Mouse (Mus musculus) lung, adult 2 months (tissue): ENCODE measurements around the gene Olfr209. TPM values are rescaled to one million over a fixed set of nuclear protein-coding genes. Genes with fewer than 3 reads are reported as not detected.
"Not testable (repeated sequence)": the region's sequence is repeated elsewhere in the genome, so short reads cannot be mapped to it uniquely, and the experiment has no call there.

Source experiments
- DNase-seq: peaks from one replicate; pipeline ENCODE4 v3.0.0; 2022
- H3K4me1 ChIP-seq: fragments of 200-500 bp; 2 replicates; pipeline ENCODE4 v1.6.1; 2011; ENCODE audit warnings: low read length; ENCODE audit not compliant: control insufficient read depth, insufficient read depth
- H3K4me3 ChIP-seq: fragments of 200-500 bp; replicated peaks from 2 replicates; pipeline ENCODE3; 2011; ENCODE audit warnings: low read depth, mild to moderate bottlenecking, control low read depth, low read length; ENCODE audit errors: extremely low read depth
- CTCF ChIP-seq: fragments of 200-500 bp; IDR thresholded peaks from 2 replicates; pipeline ENCODE4 v1.5.1; 2011; ENCODE audit warnings: mild to moderate bottlenecking, low read length, control low read depth; ENCODE audit not compliant: insufficient read depth
- POLR2A ChIP-seq: fragments of 200-500 bp; IDR thresholded peaks from 2 replicates; pipeline ENCODE4 v1.6.1; 2011; ENCODE audit warnings: low read depth, mild to moderate bottlenecking, control low read depth, low read length, borderline replicate concordance; ENCODE audit errors: extremely low read depth
- WGBS: fragments of 180-500 bp; shearing (Covaris S2); methylation state at CpG from one replicate; pipeline ENCODE4 v1.1.7; 2018; 5-methylcytosine and 5-hydroxymethylcytosine counted together
- polyA plus RNA-seq: library from polyadenylated mRNA; depleted of rRNA; stranded (reverse); fragments of >200 nt; gene quantifications from 2 replicates; pipeline ENCODE4 v1.2.3, GENCODE M21; 2012; rRNA removed

Gene Olfr209
- polyA plus RNA-seq, 1 experiment, result not detected

- no peak for DNase-seq
- no peak for TF ChIP-seq POLR2A
- no peak for TF ChIP-seq CTCF
- Histone ChIP-seq H3K4me1 (no peaks in the 10 kb centered on the region), H3K4me3 (no peak within 1 kb of the TSS)
Measured at GRCm38 (mm10) chr16:59331038-59331437, 32.8 kb downstream of the Olfr209 start, which contains the start of gene Olfr205. Gene Olfr205 (minus strand): TSS chr16:59331138.

- not testable (repeated sequence) for H3K4me3 ChIP-seq, H3K4me1 ChIP-seq, DNase-seq
- 23% methylated on average over 1 of the region's 1 CpGs for whole genome bisulfite sequencing
Measured at GRCm38 (mm10) chr16:59323262-59323661, 40.5 kb downstream of the Olfr209 start.

- TF ChIP-seq POLR2A (no peak), CTCF (no peak)
- no peak for DNase-seq
- Histone ChIP-seq H3K4me1 (no peaks in the 10 kb centered on the region), H3K4me3 (no peak within 1 kb of the TSS)
Measured at GRCm38 (mm10) chr16:59318148-59318547, 45.6 kb downstream of the Olfr209 start, which contains the start of gene Olfr204. Gene Olfr204 (minus strand): TSS chr16:59318248.

Other genes with a start within 250 kb of the Olfr209 start
- gene Olfr194, start 242.9 kb downstream of the Olfr209 start, polyA plus RNA-seq, result not detected in 2 replicates
- gene Olfr195, start 216.9 kb downstream of the Olfr209 start, polyA plus RNA-seq, result not detected in 2 replicates
- gene Olfr196, start 193.5 kb downstream of the Olfr209 start, polyA plus RNA-seq, result not detected in 2 replicates
- gene Olfr198, start 160.5 kb downstream of the Olfr209 start, polyA plus RNA-seq, result not detected in 2 replicates
- gene Olfr199, start 144.2 kb downstream of the Olfr209 start, polyA plus RNA-seq, result not detected in 2 replicates
- not detected in 2 replicates for gene Olfr201, start 91.4 kb downstream of the Olfr209 start, polyA plus RNA-seq
- not detected in 2 replicates for gene Olfr202, start 77.2 kb downstream of the Olfr209 start, polyA plus RNA-seq
- not detected in 2 replicates for gene Olfr203, start 65.1 kb downstream of the Olfr209 start, polyA plus RNA-seq
- not detected in 2 replicates for gene Olfr204, start 45.7 kb downstream of the Olfr209 start, polyA plus RNA-seq
- gene Olfr205, start 32.9 kb downstream of the Olfr209 start, polyA plus RNA-seq, result not detected in 2 replicates
- not detected in 2 replicates for gene Olfr206, start 14.7 kb downstream of the Olfr209 start, polyA plus RNA-seq
- not detected in 2 replicates for gene Gabrr3, start 43.3 kb upstream of the Olfr209 start, polyA plus RNA-seq
- gene Riox2, start 107.8 kb upstream of the Olfr209 start, polyA plus RNA-seq, result 4.4 and 7.0 TPM in 2 replicates
- gene Crybg3, start 237.0 kb upstream of the Olfr209 start, polyA plus RNA-seq, result 9.4 and 21.5 TPM in 2 replicates